Mouse (Mus musculus): ENCODE measurements at regions not wholly inside any gene's neighbourhood (a gene's known extent, or its start where the extent isn't known, plus 50 kb on each side); places are given as distances from the start of the nearest gene placed in this dataset.

GRCm38 (mm10) chr4:12837097-12837426 lies 665.2 kb upstream of the Fam92a start:
- H3K27ac ChIP-seq (ENCODE audit: insufficient read depth, low read length): no peak overlapping the region
- H3K36me3 ChIP-seq (ENCODE audit: control insufficient read depth, insufficient read depth, low read length, poor library complexity, severe bottlenecking): no peaks in the 10 kb centered on the region
- TF ChIP-seq POLR2A (IDR thresholded peaks at IDR 0.05; ENCODE audit: insufficient read depth, low read length) (no peak), CTCF (IDR thresholded peaks at IDR 0.05; ENCODE audit: low read depth, low read length) (no peak), EP300 (IDR thresholded peaks at IDR 0.05; ENCODE audit: insufficient read depth, low read depth, low read length) (no peak)

GRCm38 (mm10) chr4:12836326-12837096 lies 664.7 kb upstream of the Fam92a start:
- Histone ChIP-seq H3K27me3 (ENCODE audit: control insufficient read depth, insufficient read depth, low read length, poor library complexity, severe bottlenecking) (no peaks in the 10 kb centered on the region), H3K4me3 (ENCODE audit: low read depth, low read length) (no peak overlapping the region), H3K4me1 (ENCODE audit: control insufficient read depth, insufficient read depth, low read length) (no peaks in the 10 kb centered on the region), H3K9me3 (replicated peaks; ENCODE audit: control insufficient read depth, insufficient read depth, low read length, poor library complexity, severe bottlenecking) (no peaks in the 10 kb centered on the region), H3K9ac (ENCODE audit: low read depth, poor library complexity, severe bottlenecking) (no peak overlapping the region), H3K36me3 (ENCODE audit: control insufficient read depth, insufficient read depth, low read length, poor library complexity, severe bottlenecking) (no peaks in the 10 kb centered on the region), H3K27ac (ENCODE audit: insufficient read depth, low read length) (no peak overlapping the region)
- TF ChIP-seq EP300 (IDR thresholded peaks at IDR 0.05; ENCODE audit: insufficient read depth, low read depth, low read length): no peak
- no peak for TF ChIP-seq CTCF (IDR thresholded peaks at IDR 0.05; ENCODE audit: low read depth, low read length)
- no peak for TF ChIP-seq POLR2A (IDR thresholded peaks at IDR 0.05; ENCODE audit: insufficient read depth, low read length)

More at GRCm38 (mm10) chr4:12837097-12837426, 665.2 kb upstream of the Fam92a start:
- no peaks in the 10 kb centered on the region for H3K27me3 ChIP-seq (ENCODE audit: control insufficient read depth, insufficient read depth, low read length, poor library complexity, severe bottlenecking)
- no peak overlapping the region for H3K4me3 ChIP-seq (ENCODE audit: low read depth, low read length)
- H3K9ac ChIP-seq (ENCODE audit: low read depth, poor library complexity, severe bottlenecking): no peak overlapping the region
- no peaks in the 10 kb centered on the region for H3K4me1 ChIP-seq (ENCODE audit: control insufficient read depth, insufficient read depth, low read length)
- H3K9me3 ChIP-seq (replicated peaks; ENCODE audit: control insufficient read depth, insufficient read depth, low read length, poor library complexity, severe bottlenecking): no peaks in the 10 kb centered on the region

- Histone ChIP-seq H3K9ac (ENCODE audit: low read depth, poor library complexity, severe bottlenecking) (no peak overlapping the region), H3K27ac (ENCODE audit: insufficient read depth, low read length) (no peak overlapping the region), H3K9me3 (replicated peaks; ENCODE audit: control insufficient read depth, insufficient read depth, low read length, poor library complexity, severe bottlenecking) (no peaks in the 10 kb centered on the region), H3K27me3 (ENCODE audit: control insufficient read depth, insufficient read depth, low read length, poor library complexity, severe bottlenecking) (no peaks in the 10 kb centered on the region), H3K36me3 (ENCODE audit: control insufficient read depth, insufficient read depth, low read length, poor library complexity, severe bottlenecking) (no peaks in the 10 kb centered on the region), H3K4me1 (ENCODE audit: control insufficient read depth, insufficient read depth, low read length) (no peaks in the 10 kb centered on the region), H3K4me3 (ENCODE audit: low read depth, low read length) (no peak overlapping the region)
- TF ChIP-seq CTCF (IDR thresholded peaks at IDR 0.05; ENCODE audit: low read depth, low read length) (no peak), EP300 (IDR thresholded peaks at IDR 0.05; ENCODE audit: insufficient read depth, low read depth, low read length) (no peak), POLR2A (IDR thresholded peaks at IDR 0.05; ENCODE audit: insufficient read depth, low read length) (no peak)
Measured at GRCm38 (mm10) chr4:12826419-12826818, 654.6 kb upstream of the Fam92a start.

- H3K27ac ChIP-seq (ENCODE audit: insufficient read depth, low read length): no peak overlapping the region
- no peaks in the 10 kb centered on the region for H3K9me3 ChIP-seq (replicated peaks; ENCODE audit: control insufficient read depth, insufficient read depth, low read length, poor library complexity, severe bottlenecking)
- no peak for TF ChIP-seq POLR2A (IDR thresholded peaks at IDR 0.05; ENCODE audit: insufficient read depth, low read length)
Measured at GRCm38 (mm10) chr4:12814251-12814650, 642.4 kb upstream of the Fam92a start.

DNA sequence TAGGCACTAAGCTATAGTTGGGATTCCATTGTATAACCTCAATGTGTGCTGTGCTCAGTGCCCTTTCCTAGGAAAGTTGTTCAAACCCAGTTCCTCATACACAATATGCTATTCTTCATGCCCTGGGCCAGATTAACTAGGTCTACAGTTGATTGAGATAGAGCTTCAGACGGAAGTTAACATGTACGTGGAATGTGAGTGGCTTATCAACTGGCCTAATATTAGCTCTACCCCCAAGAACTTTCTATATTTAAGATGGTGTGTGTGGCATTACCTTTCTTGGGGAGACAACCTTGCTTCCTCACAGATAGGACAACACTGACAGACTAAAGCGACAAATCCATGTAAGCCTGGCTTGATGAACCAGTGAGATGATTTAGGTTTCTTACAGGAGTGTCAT lies 629.4 kb upstream of the Fam92a start:
- H3K9ac ChIP-seq (ENCODE audit: low read depth, poor library complexity, severe bottlenecking): no peak overlapping the region
- no peak overlapping the region for H3K4me3 ChIP-seq (ENCODE audit: low read depth, low read length)
- no peaks in the 10 kb centered on the region for H3K36me3 ChIP-seq (ENCODE audit: control insufficient read depth, insufficient read depth, low read length, poor library complexity, severe bottlenecking)
- no peak overlapping the region for H3K27ac ChIP-seq (ENCODE audit: insufficient read depth, low read length)
- no peaks in the 10 kb centered on the region for H3K4me1 ChIP-seq (ENCODE audit: control insufficient read depth, insufficient read depth, low read length)
- TF ChIP-seq CTCF (IDR thresholded peaks at IDR 0.05; ENCODE audit: low read depth, low read length) (no peak), POLR2A (IDR thresholded peaks at IDR 0.05; ENCODE audit: insufficient read depth, low read length) (no peak), EP300 (IDR thresholded peaks at IDR 0.05; ENCODE audit: insufficient read depth, low read depth, low read length) (no peak)
- no peaks in the 10 kb centered on the region; the same call in 1 of the 2 replicates for H3K27me3 ChIP-seq (ENCODE audit: control insufficient read depth, insufficient read depth, low read length, poor library complexity, severe bottlenecking)
- no peaks in the 10 kb centered on the region for H3K9me3 ChIP-seq (replicated peaks; ENCODE audit: control insufficient read depth, insufficient read depth, low read length, poor library complexity, severe bottlenecking)

More at GRCm38 (mm10) chr4:12814251-12814650, 642.4 kb upstream of the Fam92a start:
- no peak overlapping the region for H3K4me3 ChIP-seq (ENCODE audit: low read depth, low read length)
- no peak overlapping the region for H3K9ac ChIP-seq (ENCODE audit: low read depth, poor library complexity, severe bottlenecking)
- no peaks in the 10 kb centered on the region for H3K27me3 ChIP-seq (ENCODE audit: control insufficient read depth, insufficient read depth, low read length, poor library complexity, severe bottlenecking)
- no peaks in the 10 kb centered on the region for H3K36me3 ChIP-seq (ENCODE audit: control insufficient read depth, insufficient read depth, low read length, poor library complexity, severe bottlenecking)
- no peaks in the 10 kb centered on the region for H3K4me1 ChIP-seq (ENCODE audit: control insufficient read depth, insufficient read depth, low read length)

DNA sequence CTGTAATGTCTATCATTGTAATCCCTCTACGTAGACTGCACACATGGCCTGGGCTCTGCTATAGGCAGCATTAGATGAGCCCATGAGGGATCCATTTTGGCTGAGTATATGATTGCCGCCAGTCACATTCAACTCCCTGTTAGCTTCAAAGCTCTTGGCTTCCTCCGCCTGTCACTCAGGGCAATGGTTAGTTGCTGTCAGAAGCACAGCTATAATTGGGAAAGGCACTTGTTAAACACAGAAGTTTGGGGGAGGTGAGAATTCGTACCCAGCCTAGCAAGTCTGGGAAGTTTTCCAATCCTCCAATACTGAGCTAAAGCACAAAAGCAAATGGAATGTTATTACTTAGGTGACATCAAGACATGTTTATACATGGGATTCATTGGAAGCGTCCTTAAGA lies 627.7 kb upstream of the Fam92a start:
- H3K27ac ChIP-seq (ENCODE audit: insufficient read depth, low read length): no peak overlapping the region
- H3K4me1 ChIP-seq (ENCODE audit: control insufficient read depth, insufficient read depth, low read length): no peaks in the 10 kb centered on the region
- H3K4me3 ChIP-seq (ENCODE audit: low read depth, low read length): no peak overlapping the region
- H3K9ac ChIP-seq (ENCODE audit: low read depth, poor library complexity, severe bottlenecking): no peak overlapping the region
- no peaks in the 10 kb centered on the region for H3K36me3 ChIP-seq (ENCODE audit: control insufficient read depth, insufficient read depth, low read length, poor library complexity, severe bottlenecking)
- H3K9me3 ChIP-seq (replicated peaks; ENCODE audit: control insufficient read depth, insufficient read depth, low read length, poor library complexity, severe bottlenecking): no peaks in the 10 kb centered on the region
- no peaks in the 10 kb centered on the region; the same call in 1 of the 2 replicates for H3K27me3 ChIP-seq (ENCODE audit: control insufficient read depth, insufficient read depth, low read length, poor library complexity, severe bottlenecking)
- TF ChIP-seq POLR2A (IDR thresholded peaks at IDR 0.05; ENCODE audit: insufficient read depth, low read length): no peak
- no peak for TF ChIP-seq CTCF (IDR thresholded peaks at IDR 0.05; ENCODE audit: low read depth, low read length)
- TF ChIP-seq EP300 (IDR thresholded peaks at IDR 0.05; ENCODE audit: insufficient read depth, low read depth, low read length): no peak

Data from ES-Bruce4 (cell line).